Mouse (Mus musculus) MEL (cell line): ENCODE measurements at regions not wholly inside any gene's neighbourhood (a gene's known extent, or its start where the extent isn't known, plus 50 kb on each side); places are given as distances from the start of the nearest gene placed in this dataset.

Experiments used
- DNase-seq: peaks from one replicate; pipeline ENCODE4 v3.0.0; 2011; ENCODE audit warnings: low read depth, low spot score
- H3K27ac ChIP-seq: 2 replicates; pipeline ENCODE4 v1.5.1; 2012; ENCODE audit warnings: low read depth, mild to moderate bottlenecking, control low read depth, low read length, moderate library complexity; ENCODE audit not compliant: control insufficient read depth
- H3K27me3 ChIP-seq, 2 experiments: fragments of 150-350 bp in 1 of 2; sonication (generic) in 1 of 2; 2 replicates each; pipeline ENCODE4 v1.6.1; 2012; ENCODE audit warnings: low read length in 2 of 2, mild to moderate bottlenecking in 2 of 2, improper control_type of control experiment in 1 of 2, moderate library complexity in 1 of 2; ENCODE audit not compliant: insufficient read depth in 2 of 2, control insufficient read depth in 1 of 2
- H3K36me3 ChIP-seq, 2 experiments: 2 replicates each; pipeline ENCODE4 v1.6.1; 2012 to 2014; ENCODE audit warnings: low read length in 2 of 2, improper control_type of control experiment in 1 of 2, inconsistent platforms in 1 of 2, mild to moderate bottlenecking in 1 of 2; ENCODE audit not compliant: insufficient read depth in 2 of 2, control insufficient read depth in 1 of 2
- H3K4me1 ChIP-seq, 2 experiments: fragments of 150-350 bp in 1 of 2; sonication (generic) in 1 of 2; 2 replicates each; pipeline ENCODE4 v1.6.1; 2012; ENCODE audit warnings: low read length in 2 of 2, improper control_type of control experiment in 1 of 2, mild to moderate bottlenecking in 1 of 2; ENCODE audit not compliant: insufficient read depth in 2 of 2, control insufficient read depth in 1 of 2
- H3K4me3 ChIP-seq, 2 experiments: fragments of 150-350 bp in 1 of 2; sonication (generic) in 1 of 2; 2 replicates each; pipeline ENCODE4 v1.5.1; 2012; ENCODE audit warnings: low read depth in 2 of 2, low read length in 2 of 2, mild to moderate bottlenecking in 2 of 2, moderate library complexity in 2 of 2, control low read depth in 1 of 2, improper control_type of control experiment in 1 of 2; ENCODE audit not compliant: control insufficient read depth in 1 of 2, insufficient read depth in 1 of 2
- H3K79me2 ChIP-seq: 2 replicates; pipeline ENCODE4 v1.6.1; 2012; ENCODE audit warnings: mild to moderate bottlenecking, low read length, moderate library complexity; ENCODE audit not compliant: control insufficient read depth, poor library complexity, insufficient read depth
- H3K9ac ChIP-seq: 2 replicates; pipeline ENCODE4 v1.6.1; 2012; ENCODE audit warnings: low read depth, mild to moderate bottlenecking, control low read depth, low read length, moderate library complexity; ENCODE audit not compliant: control insufficient read depth, poor library complexity, severe bottlenecking
- H3K9me3 ChIP-seq: fragments of 150-350 bp; sonication (generic); replicated peaks from 2 replicates; pipeline ENCODE4 v1.6.1; 2012; ENCODE audit warnings: mild to moderate bottlenecking, low read length, improper control_type of control experiment, moderate library complexity; ENCODE audit not compliant: insufficient read depth
- CHD1 ChIP-seq: IDR thresholded peaks from 2 replicates; pipeline ENCODE4 v1.6.1; 2012; ENCODE audit warnings: low read depth, mild to moderate bottlenecking, inconsistent platforms, low read length, improper control_type of control experiment
- CHD2 ChIP-seq: IDR thresholded peaks from 2 replicates; pipeline ENCODE4 v1.6.1; 2011; ENCODE audit warnings: low read length, improper control_type of control experiment
- ELF1 ChIP-seq: IDR thresholded peaks from 2 replicates; pipeline ENCODE4 v1.6.1; 2014; ENCODE audit warnings: low read depth, mild to moderate bottlenecking, inconsistent platforms, low read length, improper control_type of control experiment, moderate library complexity
- EP300 ChIP-seq, 2 experiments: IDR thresholded peaks; 2 replicates each; pipeline ENCODE4 v1.6.1; 2011; ENCODE audit warnings: improper control_type of control experiment in 2 of 2, low read length in 2 of 2, low read depth in 1 of 2, mild to moderate bottlenecking in 1 of 2
- ETS1 ChIP-seq: IDR thresholded peaks from 2 replicates; pipeline ENCODE4 v1.6.1; 2012; ENCODE audit warnings: low read depth, mild to moderate bottlenecking, inconsistent platforms, low read length, improper control_type of control experiment, moderate library complexity
- GABPA ChIP-seq: IDR thresholded peaks from 2 replicates; pipeline ENCODE4 v1.6.1; 2012; ENCODE audit warnings: low read depth, mild to moderate bottlenecking, inconsistent platforms, low read length, improper control_type of control experiment, moderate library complexity
- HCFC1 ChIP-seq: IDR thresholded peaks from 2 replicates; pipeline ENCODE4 v1.6.1; 2012; ENCODE audit warnings: low read depth, mild to moderate bottlenecking, inconsistent platforms, low read length, improper control_type of control experiment, moderate library complexity
- KAT2A ChIP-seq: conservative IDR thresholded peaks from 2 replicates; pipeline ENCODE4 v1.6.1; 2012; ENCODE audit warnings: low read depth, low read length, improper control_type of control experiment, inconsistent platforms
- MEF2A ChIP-seq: IDR thresholded peaks from 2 replicates; pipeline ENCODE4 v1.6.1; 2014; ENCODE audit warnings: low read depth, mild to moderate bottlenecking, inconsistent platforms, low read length, improper control_type of control experiment; ENCODE audit not compliant: poor library complexity, insufficient replicate concordance, severe bottlenecking; ENCODE audit errors: extremely low read depth
- MXI1 ChIP-seq: IDR thresholded peaks from 2 replicates; pipeline ENCODE4 v1.6.1; 2011; ENCODE audit warnings: mild to moderate bottlenecking, low read depth, low read length, improper control_type of control experiment
- MYB ChIP-seq: IDR thresholded peaks from 2 replicates; pipeline ENCODE4 v1.6.1; 2011; ENCODE audit warnings: mild to moderate bottlenecking, low read depth, low read length, improper control_type of control experiment
- MYC ChIP-seq: IDR thresholded peaks from 2 replicates; pipeline ENCODE4 v1.6.1; 2011; ENCODE audit warnings: low read depth, mild to moderate bottlenecking, low read length, improper control_type of control experiment, moderate library complexity
- NRF1 ChIP-seq: IDR thresholded peaks from 2 replicates; pipeline ENCODE4 v1.6.1; 2014; ENCODE audit warnings: low read depth, mild to moderate bottlenecking, inconsistent platforms, low read length, improper control_type of control experiment, moderate library complexity; ENCODE audit not compliant: poor library complexity, insufficient read depth, severe bottlenecking
- POLR2A ChIP-seq, 2 experiments: IDR thresholded peaks; 2 replicates each; pipeline ENCODE4 v1.6.1; 2011 to 2012; ENCODE audit warnings: low read length in 2 of 2, mild to moderate bottlenecking in 2 of 2, control low read depth in 1 of 2, improper control_type of control experiment in 1 of 2, low read depth in 1 of 2, moderate library complexity in 1 of 2; ENCODE audit not compliant: control insufficient read depth in 1 of 2, insufficient read depth in 1 of 2, poor library complexity in 1 of 2
- POLR2AphosphoS2 ChIP-seq: IDR thresholded peaks from 2 replicates; pipeline ENCODE4 v1.6.1; 2011; ENCODE audit warnings: low read length, improper control_type of control experiment
- RAD21 ChIP-seq: IDR thresholded peaks from 2 replicates; pipeline ENCODE4 v1.6.1; 2011; ENCODE audit warnings: mild to moderate bottlenecking, low read depth, low read length, improper control_type of control experiment
- RCOR1 ChIP-seq: IDR thresholded peaks from 2 replicates; pipeline ENCODE4 v1.6.1; 2012; ENCODE audit warnings: low read depth, mild to moderate bottlenecking, inconsistent platforms, low read length, improper control_type of control experiment
- SMC3 ChIP-seq: IDR thresholded peaks from 2 replicates; pipeline ENCODE4 v1.6.1; 2011; ENCODE audit warnings: low read depth, low read length, improper control_type of control experiment
- TBP ChIP-seq: IDR thresholded peaks from 2 replicates; pipeline ENCODE4 v1.8.0; 2011; ENCODE audit warnings: low read depth, low read length, improper control_type of control experiment
- TCF12 ChIP-seq: IDR thresholded peaks from 2 replicates; pipeline ENCODE4 v1.6.1; 2014; ENCODE audit warnings: low read depth, mild to moderate bottlenecking, inconsistent platforms, low read length, improper control_type of control experiment, moderate library complexity
- UBTF ChIP-seq: IDR thresholded peaks from 2 replicates; pipeline ENCODE4 v1.6.1; 2012; ENCODE audit warnings: low read depth, mild to moderate bottlenecking, inconsistent platforms, low read length, improper control_type of control experiment, moderate library complexity, borderline replicate concordance; ENCODE audit not compliant: insufficient read depth
- USF1 ChIP-seq: IDR thresholded peaks from 2 replicates; pipeline ENCODE4 v1.6.1; 2014; ENCODE audit warnings: low read depth, mild to moderate bottlenecking, inconsistent platforms, low read length, improper control_type of control experiment, moderate library complexity
- ZNF384 ChIP-seq: IDR thresholded peaks from 2 replicates; pipeline ENCODE4 v1.6.1; 2012; ENCODE audit warnings: low read depth, mild to moderate bottlenecking, inconsistent platforms, low read length, improper control_type of control experiment

GRCm38 (mm10) chr8:86323823-86324222 lies 256.7 kb downstream of the Abcc12 start:
- H3K27me3 ChIP-seq = no peaks in the 10 kb centered on the region
- DNase-seq = no peak
- no peaks in the 10 kb centered on the region for H3K4me1 ChIP-seq
- no peak overlapping the region for H3K4me3 ChIP-seq
- H3K79me2 ChIP-seq = no peaks in the 10 kb centered on the region
- no peak overlapping the region for H3K27ac ChIP-seq
- no peak for TF ChIP-seq EP300 (IDR thresholded peaks at IDR 0.05; ENCODE audit: low read depth in 1 of 2, low read length in 2 of 2)
- no peak for TF ChIP-seq POLR2AphosphoS2
- TF ChIP-seq UBTF = no peak
- no peak for TF ChIP-seq CHD2
- no peak for TF ChIP-seq CHD1
- no peak for TF ChIP-seq GABPA
- TF ChIP-seq RCOR1 = no peak
- TF ChIP-seq MYC = no peak
- no peak for TF ChIP-seq TBP
- no peak for TF ChIP-seq SMC3
- no peak for TF ChIP-seq NRF1
- TF ChIP-seq ZNF384 = no peak
- no peak for TF ChIP-seq MEF2A
- H3K36me3 ChIP-seq = no peaks in the 10 kb centered on the region
- H3K9ac ChIP-seq = no peak overlapping the region
- no peaks in the 10 kb centered on the region for H3K9me3 ChIP-seq

- Histone ChIP-seq H3K4me3 (no peak overlapping the region), H3K79me2 (no peaks in the 10 kb centered on the region), H3K27ac (no peak overlapping the region), H3K9ac (no peak overlapping the region), H3K27me3 (no peaks in the 10 kb centered on the region), H3K9me3 (no peaks in the 10 kb centered on the region), H3K36me3 (no peaks in the 10 kb centered on the region), H3K4me1 (no peaks in the 10 kb centered on the region)
- TF ChIP-seq RCOR1 (no peak), KAT2A (no peak), MXI1 (no peak), USF1 (no peak), HCFC1 (no peak), POLR2A (IDR thresholded peaks at IDR 0.05; ENCODE audit: control insufficient read depth in 1 of 2, insufficient read depth in 1 of 2, low read depth in 1 of 2, low read length in 2 of 2, poor library complexity in 1 of 2) (no peak), ETS1 (no peak), RAD21 (no peak), POLR2AphosphoS2 (no peak), ELF1 (no peak), CHD1 (no peak), MYB (no peak), TCF12 (no peak), NRF1 (no peak)
- DNase-seq = no peak
Measured at GRCm38 (mm10) chr8:86322494-86322893, 258.0 kb downstream of the Abcc12 start.
